Comparison of ENCODE assay signal across 9 mouse cellular contexts in genomic region chr6:88941628-88942027, GRCm38 (mm10). TPM values are rescaled to one million over a fixed set of nuclear protein-coding genes. Genes with fewer than 3 reads are reported as not detected.
A peak's percentile ranks its signal among the peaks of the same experiment; 100 is the strongest.
DNase-seq lines count a peak whose midpoint lies in the region; ATAC-seq and TF ChIP-seq lines count a peak whose summit lies in the region.
"Had no signal": no experiment of that assay in that cellular context is flagged by ENCODE, and none has a peak within 500 bp of the region (broad histone marks: within the 10 kb centered on the region; RNA-seq: fewer than 3 reads in every experiment).

No protein-coding gene starts in this region.

- no peaks in the 10 kb centered on the region for H3K79me2 ChIP-seq in heart, adult 2 months (replicated peaks; ENCODE audit: control insufficient read depth, insufficient read depth, low read length)

- no peak for ATAC-seq in hindbrain, embryonic 16.5 days
- ATAC-seq in kidney, embryonic 16.5 days (ENCODE audit: low FRiP score, low TSS enrichment): no peak

- H3K9ac ChIP-seq in heart, adult 2 months (ENCODE audit: low read depth, low read length): peak overlapping the region; percentile 66
- H3K9ac ChIP-seq in hindbrain, embryonic 16.5 days (ENCODE audit: low read depth, low read length): peak overlapping the region; percentile 18
- H3K9ac ChIP-seq in kidney, embryonic 16.5 days (replicated peaks; ENCODE audit: low read length): no peak overlapping the region

- H3K27me3 ChIP-seq in heart, adult 2 months (ENCODE audit: control insufficient read depth, insufficient read depth, low read length): no peaks in the 10 kb centered on the region
- H3K27me3 ChIP-seq in hindbrain, embryonic 16.5 days (replicated peaks; ENCODE audit: control insufficient read depth, insufficient read depth, low read length): no peaks in the 10 kb centered on the region
- no peaks in the 10 kb centered on the region for H3K27me3 ChIP-seq in kidney, embryonic 16.5 days (ENCODE audit: insufficient read depth, low read length)

- no peak overlapping the region for H3K4me2 ChIP-seq in hindbrain, embryonic 16.5 days (ENCODE audit: low read length)
- no peak overlapping the region for H3K4me2 ChIP-seq in kidney, embryonic 16.5 days (replicated peaks; ENCODE audit: low read depth, low read length)

- 32% methylated on average over 4 of the region's 4 CpGs for WGBS in heart, adult 2 months
- WGBS in hindbrain, embryonic 16.5 days: 70% methylated on average over 4 of the region's 4 CpGs
- 67% methylated on average over 4 of the region's 4 CpGs for WGBS in kidney, embryonic 16.5 days

- peak; percentile 13; the same call in 1 of the 2 replicates for TF ChIP-seq EP300 in heart, adult 2 months (IDR thresholded peaks at IDR 0.05; ENCODE audit: insufficient read depth, low read depth, low read length)

- H3K27ac ChIP-seq in heart, adult 2 months: peak overlapping the region; percentile 93
- no peak overlapping the region for H3K27ac ChIP-seq in hindbrain, embryonic 16.5 days (ENCODE audit: low read depth, low read length)
- H3K27ac ChIP-seq in kidney, embryonic 16.5 days (ENCODE audit: low read length): no peak overlapping the region
- H3K27ac ChIP-seq: kidney, postnatal 0 days had no signal

- DNase-seq in heart, adult 11 months: peak; percentile 96
- no peak for DNase-seq in heart, postnatal 36 days
- DNase-seq in Muller cell, postnatal 12 days (ENCODE audit: inconsistent ontology term): peak; percentile 57
- peak in 1 of 2 experiments; percentile 66 for DNase-seq in heart, adult 2 months
- DNase-seq in cerebellum, adult 8-10 months: no peak
- no peak for DNase-seq in layer of hippocampus, postnatal 36 days

- no peaks in the 10 kb centered on the region for H3K36me3 ChIP-seq in heart, adult 2 months (ENCODE audit: control insufficient read depth, insufficient read depth, low read length)
- no peaks in the 10 kb centered on the region for H3K36me3 ChIP-seq in hindbrain, embryonic 16.5 days (ENCODE audit: control insufficient read depth, insufficient read depth, low read length)
- no peaks in the 10 kb centered on the region for H3K36me3 ChIP-seq in kidney, embryonic 16.5 days (ENCODE audit: insufficient read depth, low read length)

- peaks cover 9% of the 10 kb centered on the region for H3K4me1 ChIP-seq in heart, adult 2 months (ENCODE audit: control insufficient read depth, insufficient read depth, low read length)
- H3K4me1 ChIP-seq in hindbrain, embryonic 16.5 days (ENCODE audit: control insufficient read depth, insufficient read depth, low read depth, low read length): peaks cover 45% of the 10 kb centered on the region
- H3K4me1 ChIP-seq in kidney, embryonic 16.5 days (ENCODE audit: insufficient read depth, low read length): no peaks in the 10 kb centered on the region

- peak; percentile 40; the same call in 1 of the 2 replicates for TF ChIP-seq POLR2A in heart, adult 2 months (IDR thresholded peaks at IDR 0.05; ENCODE audit: insufficient read depth, low read depth, low read length)

- intact Hi-C loops in heart, postnatal 36 days (cut with DNase I): no loop called here
- intact Hi-C loops in heart, adult 2 months (cut with DNase I): no loop called here

- no peak overlapping the region for H3K4me3 ChIP-seq in heart, adult 2 months
- H3K4me3 ChIP-seq in hindbrain, embryonic 16.5 days (ENCODE audit: low read length): no peak overlapping the region
- no peak overlapping the region for H3K4me3 ChIP-seq in kidney, embryonic 16.5 days (ENCODE audit: low read length)

- no peaks in the 10 kb centered on the region for H3K9me3 ChIP-seq in hindbrain, embryonic 16.5 days (ENCODE audit: control insufficient read depth, low read length)
- no peaks in the 10 kb centered on the region for H3K9me3 ChIP-seq in kidney, embryonic 16.5 days (ENCODE audit: low read length)

- TF ChIP-seq CTCF in heart, adult 2 months (IDR thresholded peaks at IDR 0.05): no peak

RNA-seq across cellular contexts. Expression of gene Tpra1, which starts 39.6 kb away (rescaled TPM):
- total RNA-seq in heart, postnatal 36 days (2021): 10 to 100 TPM; 35.1 to 35.4 TPM
- 10 to 100 TPM; 34.4 to 34.8 TPM for total RNA-seq in heart, adult 2 months (2021)
- 88.0 and 118 TPM in 2 replicates for polyA plus RNA-seq in heart, adult 2 months (2012; rRNA removed)
- 92.3 and 94.7 TPM in 2 replicates for polyA plus RNA-seq in hindbrain, embryonic 16.5 days (2015; fragmentation: Nextera tagmentation; extraction: Ambion mirVana)
- polyA plus RNA-seq in kidney, embryonic 16.5 days (2015; fragmentation: Nextera tagmentation; extraction: Ambion mirVana): 95.5 and 98.8 TPM in 2 replicates
- 10 to 100 TPM; 45.8 to 48.5 TPM for total RNA-seq in layer of hippocampus, postnatal 36 days (2021)

RNA-seq across cellular contexts. Expression of gene Mcm2, which starts 43.0 kb away (rescaled TPM):
- 1 to 10 TPM; 5.4 to 6.5 TPM for total RNA-seq in heart, postnatal 36 days (2021)
- 1 to 10 TPM; 5.3 to 6.1 TPM for total RNA-seq in heart, adult 2 months (2021)
- 4.8 and 5.4 TPM in 2 replicates for polyA plus RNA-seq in heart, adult 2 months (2012; rRNA removed)
- 27.3 and 35.0 TPM in 2 replicates for polyA plus RNA-seq in hindbrain, embryonic 16.5 days (2015; fragmentation: Nextera tagmentation; extraction: Ambion mirVana)
- polyA plus RNA-seq in kidney, embryonic 16.5 days (2015; fragmentation: Nextera tagmentation; extraction: Ambion mirVana): 151 and 157 TPM in 2 replicates
- total RNA-seq in layer of hippocampus, postnatal 36 days (2021): 1 to 10 TPM; 4.5 to 5.1 TPM

Comparison
In these comparisons a context has a peak if more than half of its experiments do, and no peak if none do; other contexts are left out.
1. DNase-seq: peak in heart, adult 11 months (single experiment) and Muller cell, postnatal 12 days (single experiment); none in heart, postnatal 36 days (0 of 2), cerebellum, adult 8-10 months (single experiment) and layer of hippocampus, postnatal 36 days (0 of 2).